Mouse (Mus musculus): ENCODE results near the gene Lrrc59. TPM values are rescaled to one million over a fixed set of nuclear protein-coding genes. Genes with fewer than 3 reads are reported as not detected.
"Not testable (repeated sequence)": the region's sequence is repeated elsewhere in the genome, so short reads cannot be mapped to it uniquely, and the experiment has no call there.

Gene Lrrc59
- polyA plus RNA-seq, 1 experiment = 108 TPM

DNA sequence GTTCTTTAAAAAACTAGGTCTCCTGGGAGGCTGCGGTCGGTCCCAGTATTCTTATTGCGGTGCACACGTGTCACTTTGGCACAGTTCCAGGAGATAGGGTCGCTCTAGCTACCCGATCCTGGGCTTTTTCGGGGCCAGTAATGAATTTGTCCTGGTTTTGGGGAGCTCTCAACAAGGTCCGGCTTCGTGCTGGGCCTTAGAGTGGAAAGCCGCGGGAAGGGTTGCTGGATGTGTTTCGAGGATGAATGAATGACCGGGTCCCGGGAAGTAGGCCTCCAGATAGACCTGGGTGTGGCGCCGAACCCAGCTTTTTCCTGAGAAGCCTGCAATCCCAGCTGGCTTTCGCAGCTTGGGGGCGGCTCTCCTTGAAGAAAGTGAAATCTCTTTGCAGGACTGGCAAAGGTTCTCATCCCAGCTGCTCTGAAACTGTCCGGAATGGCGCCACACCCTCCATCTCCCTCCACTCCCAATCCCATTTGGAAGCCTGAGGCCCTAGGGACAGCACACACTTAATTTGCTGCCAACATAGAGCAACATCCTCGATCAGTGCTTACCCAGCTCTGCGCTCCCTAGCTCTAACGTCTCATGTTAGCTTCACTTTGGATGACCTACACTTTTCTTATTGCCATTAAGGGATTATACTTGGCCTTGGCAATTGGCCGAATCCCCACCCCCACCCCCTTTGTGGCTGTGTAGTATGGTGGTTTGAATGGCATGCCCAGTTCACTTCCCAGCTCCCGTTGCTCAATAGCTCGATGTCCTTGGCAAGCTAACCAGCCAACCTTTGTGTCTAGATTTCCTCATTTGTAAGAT is 838 bp downstream of the Lrrc59 start:
- DNase-seq (ENCODE audit: low read depth) = peak; percentile 66

DNA sequence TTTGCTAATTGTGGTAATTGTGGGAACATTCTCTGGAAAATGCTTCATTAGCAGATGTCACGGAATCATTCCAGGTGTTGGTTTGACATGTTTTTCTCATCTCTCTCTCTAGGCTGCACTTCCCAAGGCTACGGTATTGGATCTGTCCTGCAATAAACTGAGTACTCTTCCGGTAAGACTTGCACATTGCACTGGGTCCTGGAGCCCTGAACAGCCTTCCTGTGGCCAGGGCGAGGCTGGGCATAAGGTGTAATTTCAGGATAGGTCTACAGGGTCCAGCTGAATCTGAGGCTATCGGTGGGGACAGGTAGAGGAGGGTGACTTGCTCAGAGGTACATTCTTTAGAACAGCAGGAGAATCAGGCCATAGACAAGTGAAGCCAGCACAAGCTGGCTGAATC is 2.4 kb downstream of the Lrrc59 start:
- DNase-seq (ENCODE audit: low read depth) = no peak

DNA sequence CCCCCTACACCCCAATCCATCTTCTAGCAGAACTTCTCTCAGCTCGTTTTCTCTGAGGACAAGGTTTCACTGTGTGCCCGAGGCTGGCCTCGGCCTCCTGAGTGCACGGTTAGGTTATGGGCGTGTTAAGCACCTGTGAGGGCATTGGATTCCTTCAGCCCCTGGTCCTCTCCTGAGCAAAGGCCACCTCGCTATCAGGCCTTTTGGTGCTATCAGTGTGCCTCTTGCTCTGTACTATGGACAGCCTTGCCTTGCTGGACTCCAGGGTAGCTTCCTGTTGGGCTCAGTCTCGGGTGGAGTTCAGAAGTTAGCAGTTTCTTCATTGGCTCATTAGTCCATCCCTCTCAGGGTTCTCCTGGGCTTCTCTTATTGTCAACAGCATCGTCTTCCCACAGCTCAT is 3.4 kb downstream of the Lrrc59 start:
- DNase-seq (ENCODE audit: low read depth) = no peak

DNA sequence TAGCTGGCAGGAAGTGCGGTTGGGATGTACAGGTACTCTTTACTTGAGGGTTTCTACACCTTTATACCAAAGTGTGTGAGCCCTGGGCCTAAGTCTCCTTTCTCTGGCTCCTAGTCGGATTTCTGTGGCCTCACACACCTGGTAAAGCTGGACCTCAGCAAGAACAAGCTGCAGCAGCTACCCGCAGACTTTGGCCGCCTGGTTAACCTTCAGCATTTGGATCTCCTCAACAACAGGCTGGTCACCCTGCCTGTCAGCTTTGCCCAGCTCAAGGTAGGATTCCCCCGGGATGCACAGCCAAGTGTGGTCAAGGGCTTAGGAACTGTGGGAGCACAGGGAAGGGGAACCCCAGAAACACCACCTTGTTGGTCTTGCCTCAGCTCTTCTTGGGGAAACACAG is 4.9 kb downstream of the Lrrc59 start:
- no peak for DNase-seq (ENCODE audit: low read depth)

DNA sequence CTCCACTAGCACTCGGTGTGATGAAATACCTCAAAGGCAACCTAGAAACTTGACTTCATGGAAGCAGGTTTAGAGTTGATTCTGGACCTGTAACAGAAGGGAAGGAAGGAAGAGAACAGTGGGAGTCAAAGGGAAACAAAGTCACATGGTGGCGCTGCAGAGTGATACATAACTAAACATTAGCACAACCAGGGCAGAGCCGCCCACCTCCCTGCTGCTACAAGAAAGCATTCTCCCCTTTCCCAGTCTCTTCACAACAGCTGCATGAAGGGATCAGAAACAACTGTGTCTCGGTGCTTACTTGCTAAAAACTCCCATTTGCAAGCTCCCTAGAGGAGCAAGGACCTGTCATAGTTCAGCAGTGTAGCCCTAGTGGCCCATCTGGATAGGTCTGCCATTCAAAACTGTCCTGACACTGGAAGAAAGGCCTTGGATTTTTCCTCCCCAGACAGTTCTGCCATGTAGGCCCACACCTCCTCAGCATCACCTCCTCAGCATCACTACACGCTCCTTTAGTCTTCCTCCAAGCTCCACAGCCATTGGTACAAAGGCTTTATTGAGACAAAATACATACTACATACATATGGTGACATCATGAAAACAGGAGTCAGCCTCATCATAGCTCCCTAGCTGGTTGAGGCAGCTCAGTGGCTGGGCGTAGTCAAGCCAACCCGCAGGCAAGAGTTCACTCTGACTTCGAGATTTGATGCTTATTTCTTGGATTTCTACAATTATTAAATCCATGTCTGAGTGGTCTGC is 15.1 kb downstream of the Lrrc59 start:
- no peak for DNase-seq (ENCODE audit: low read depth)

DNA sequence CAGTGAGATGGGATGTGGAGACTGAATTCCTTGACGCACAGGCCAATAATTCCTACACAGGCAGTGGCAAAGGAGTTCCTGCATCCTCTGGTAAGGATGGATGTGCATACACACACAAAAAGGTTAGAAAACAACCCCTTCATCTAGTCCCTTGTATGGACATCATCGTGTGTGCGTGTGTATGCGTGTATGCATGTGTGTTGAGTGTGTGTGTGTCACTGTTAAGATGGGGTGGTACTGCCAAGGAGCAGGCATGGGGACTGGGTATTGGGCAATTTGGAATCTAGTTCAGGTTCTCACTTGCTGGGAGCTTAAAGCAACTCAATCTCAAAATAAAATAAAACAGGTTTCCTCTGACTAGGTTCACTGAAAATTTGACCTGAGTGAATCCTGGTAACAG is 16.9 kb downstream of the Lrrc59 start:
- no peak for DNase-seq (ENCODE audit: low read depth)

DNA sequence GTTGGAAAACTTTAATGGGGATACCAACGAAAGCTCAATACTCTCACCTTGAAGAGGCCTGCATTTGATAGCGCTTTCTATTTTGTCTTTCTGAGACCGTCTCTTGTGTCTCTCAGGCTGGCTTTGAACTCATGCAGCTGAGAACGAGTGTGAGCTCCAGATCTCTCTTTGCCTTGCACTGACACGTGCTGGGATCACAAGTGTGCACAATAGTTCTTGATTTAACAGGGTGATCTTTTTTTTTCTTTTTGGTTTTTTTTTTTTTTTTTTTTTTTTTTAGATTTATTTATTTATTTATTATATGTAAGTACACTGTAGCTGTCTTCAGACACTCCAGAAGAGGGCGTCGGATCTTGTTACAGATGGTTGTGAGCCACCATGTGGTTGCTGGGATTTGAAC is 21.7 kb downstream of the Lrrc59 start:
- not testable (repeated sequence) for DNase-seq (ENCODE audit: low read depth)

DNA sequence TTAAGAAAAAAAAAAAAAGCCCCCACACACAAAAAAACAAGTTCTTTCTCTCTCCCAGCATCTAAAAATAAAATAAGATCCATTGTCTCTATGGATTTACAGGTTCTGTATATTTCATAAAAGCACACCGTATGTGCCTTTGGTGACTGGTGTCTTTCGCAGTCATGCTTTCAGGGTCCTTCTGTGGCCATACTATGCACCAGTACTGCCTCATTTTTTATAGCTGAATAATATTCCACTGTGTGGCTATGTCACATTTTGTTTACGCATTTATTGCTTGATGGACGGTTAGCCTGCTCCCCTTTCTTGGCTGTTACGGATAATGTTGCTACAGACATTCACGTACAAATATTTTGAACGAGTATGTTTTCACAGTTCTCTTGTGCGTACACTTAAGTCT is 23.4 kb downstream of the Lrrc59 start:
- DNase-seq (ENCODE audit: low read depth) = no peak

DNA sequence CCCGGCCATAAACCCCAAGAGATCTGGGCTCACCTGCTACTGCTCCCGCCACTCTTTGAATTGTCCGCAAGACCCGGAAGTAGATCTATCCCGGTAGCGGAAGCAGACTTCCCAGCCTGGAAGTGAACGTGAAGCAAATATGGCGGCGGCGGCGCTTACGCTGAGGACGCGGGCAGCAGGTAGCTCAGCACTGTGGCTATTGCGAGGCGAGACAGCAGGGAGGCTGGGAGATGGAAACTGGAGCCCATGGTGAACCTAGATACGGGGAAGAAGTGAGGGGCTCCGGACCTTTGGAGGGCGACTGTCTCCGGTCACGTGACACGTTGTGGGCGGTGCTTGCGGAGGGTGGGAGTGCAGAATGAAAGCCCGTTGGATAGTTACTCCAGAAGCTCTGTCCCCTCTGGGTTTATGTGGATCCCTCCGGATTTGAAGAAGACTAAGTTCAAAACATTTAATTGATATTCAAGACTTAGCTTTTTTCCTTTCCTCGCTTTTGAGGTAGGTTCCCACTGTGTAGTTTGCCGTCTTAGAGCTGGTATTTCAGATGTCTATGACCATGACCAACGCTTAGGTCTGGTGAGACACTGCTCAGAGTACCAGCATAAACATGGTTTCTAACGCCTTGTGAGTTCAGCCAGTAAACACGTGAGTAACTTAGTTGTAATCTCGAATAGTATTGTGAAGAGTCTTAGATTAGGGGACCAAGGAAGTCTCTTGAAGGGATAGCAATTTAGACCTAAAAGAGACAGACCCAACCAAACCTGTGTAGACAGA is 24.3 kb downstream of the Lrrc59 start, which contains the start of the genes Mrpl27 and Eme1:
Gene Mrpl27 (plus strand): TSS at position 105 of the 774 bp plus-strand sequence.
Gene Eme1 (minus strand): TSS at position 302 of the 774 bp plus-strand sequence.
- no peak for DNase-seq (ENCODE audit: low read depth)

DNA sequence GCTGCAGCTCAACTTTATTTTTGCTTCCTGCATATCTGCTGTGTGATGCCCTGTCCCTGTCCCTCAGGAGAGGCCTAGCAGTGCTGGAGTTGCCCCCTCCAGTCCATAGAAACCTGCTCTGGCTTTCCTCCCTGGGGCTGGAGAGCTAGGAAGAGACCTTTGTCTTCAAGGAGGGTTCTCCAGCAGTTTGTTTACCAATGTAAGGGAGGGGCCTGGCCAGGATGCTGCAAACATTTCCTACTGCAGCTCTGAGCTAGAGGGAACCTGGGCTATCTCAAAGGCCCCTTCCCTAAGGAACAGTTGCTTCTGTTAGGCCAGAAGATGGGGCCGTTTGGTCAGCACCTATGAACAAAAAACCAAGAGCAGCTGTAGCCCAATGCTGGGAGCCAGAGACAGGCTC is 31.8 kb downstream of the Lrrc59 start:
- no peak for DNase-seq (ENCODE audit: low read depth)

DNA sequence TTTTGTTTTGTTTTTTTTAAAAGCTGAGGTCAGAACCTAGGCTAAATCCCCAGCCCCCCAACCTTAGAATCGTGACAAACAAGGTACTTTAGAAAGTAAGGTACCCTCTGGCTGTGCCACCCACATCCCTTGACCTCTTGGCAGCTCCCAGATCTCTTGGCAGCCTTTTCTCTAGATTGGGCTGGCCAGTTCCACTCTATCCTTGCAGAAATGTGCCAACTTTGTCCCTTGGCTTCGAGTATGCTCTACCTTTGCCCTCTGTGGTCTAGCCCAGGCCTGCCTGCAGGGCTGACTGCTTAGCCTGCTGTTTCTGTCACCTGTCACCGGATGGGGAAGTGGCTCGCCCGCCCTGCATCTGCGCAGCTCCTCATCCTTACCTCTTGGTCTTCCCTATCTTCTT is 35.7 kb downstream of the Lrrc59 start:
- DNase-seq (ENCODE audit: low read depth) = no peak

DNA sequence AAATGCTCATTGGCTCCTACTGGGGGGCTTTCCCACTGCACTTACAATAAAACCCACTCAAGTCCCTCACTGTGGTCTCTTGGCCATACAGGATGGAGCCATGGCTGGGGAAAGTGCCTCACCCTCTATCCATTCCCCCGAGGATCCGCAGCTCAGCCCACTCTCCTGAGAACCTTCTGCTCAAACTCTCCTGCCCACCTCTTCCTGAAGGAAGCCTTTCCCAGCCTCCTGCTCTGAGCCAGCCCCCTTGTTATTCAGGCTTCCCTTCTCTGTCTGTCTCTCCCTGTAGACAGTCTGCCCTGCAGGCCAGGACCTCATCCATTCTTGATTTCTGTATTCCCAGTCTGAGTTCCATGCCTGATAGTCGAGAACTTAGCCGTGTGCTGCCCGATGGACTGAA is 45.4 kb downstream of the Lrrc59 start:
- DNase-seq (ENCODE audit: low read depth) = no peak

DNA sequence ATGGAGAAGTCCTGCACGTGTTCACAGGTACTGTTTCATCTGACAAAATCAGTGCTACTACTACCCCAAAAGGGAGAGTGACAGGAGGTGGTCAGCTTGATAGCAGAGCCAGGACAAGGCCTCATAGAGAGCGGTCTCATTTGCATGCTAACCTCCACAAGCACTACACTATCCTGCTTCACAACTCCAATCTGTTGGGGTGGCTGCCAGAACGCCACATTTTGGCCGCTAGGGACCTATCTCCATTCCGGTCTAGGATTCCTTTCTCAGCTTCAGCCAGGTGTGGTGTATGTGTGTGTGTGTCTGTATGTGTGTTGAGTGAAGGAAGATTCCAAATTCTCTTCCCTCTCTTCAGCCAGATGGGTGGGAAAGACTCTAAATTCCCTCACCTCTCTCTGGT is 45.9 kb downstream of the Lrrc59 start:
- DNase-seq (ENCODE audit: low read depth) = no peak

DNA sequence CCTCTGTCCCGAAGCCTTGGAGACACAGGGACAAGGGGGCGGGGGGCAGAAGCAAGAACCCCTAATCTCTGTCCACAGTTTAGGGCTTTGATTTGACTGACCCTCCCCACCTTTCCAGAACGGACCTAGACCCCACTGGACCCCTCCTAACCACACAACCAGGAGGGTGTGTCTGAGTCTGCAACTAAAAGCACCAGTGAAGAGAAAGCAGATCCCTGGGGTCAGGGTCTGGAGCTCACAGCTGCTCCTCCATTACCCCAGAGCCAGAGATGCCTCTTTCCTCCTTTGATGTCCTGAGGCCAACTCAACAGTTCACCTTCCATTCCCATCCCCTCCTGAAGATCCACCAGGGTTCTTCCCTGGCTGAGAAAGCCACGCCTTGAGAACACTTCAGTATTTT is 46.7 kb downstream of the Lrrc59 start:
- DNase-seq (ENCODE audit: low read depth) = no peak

DNA sequence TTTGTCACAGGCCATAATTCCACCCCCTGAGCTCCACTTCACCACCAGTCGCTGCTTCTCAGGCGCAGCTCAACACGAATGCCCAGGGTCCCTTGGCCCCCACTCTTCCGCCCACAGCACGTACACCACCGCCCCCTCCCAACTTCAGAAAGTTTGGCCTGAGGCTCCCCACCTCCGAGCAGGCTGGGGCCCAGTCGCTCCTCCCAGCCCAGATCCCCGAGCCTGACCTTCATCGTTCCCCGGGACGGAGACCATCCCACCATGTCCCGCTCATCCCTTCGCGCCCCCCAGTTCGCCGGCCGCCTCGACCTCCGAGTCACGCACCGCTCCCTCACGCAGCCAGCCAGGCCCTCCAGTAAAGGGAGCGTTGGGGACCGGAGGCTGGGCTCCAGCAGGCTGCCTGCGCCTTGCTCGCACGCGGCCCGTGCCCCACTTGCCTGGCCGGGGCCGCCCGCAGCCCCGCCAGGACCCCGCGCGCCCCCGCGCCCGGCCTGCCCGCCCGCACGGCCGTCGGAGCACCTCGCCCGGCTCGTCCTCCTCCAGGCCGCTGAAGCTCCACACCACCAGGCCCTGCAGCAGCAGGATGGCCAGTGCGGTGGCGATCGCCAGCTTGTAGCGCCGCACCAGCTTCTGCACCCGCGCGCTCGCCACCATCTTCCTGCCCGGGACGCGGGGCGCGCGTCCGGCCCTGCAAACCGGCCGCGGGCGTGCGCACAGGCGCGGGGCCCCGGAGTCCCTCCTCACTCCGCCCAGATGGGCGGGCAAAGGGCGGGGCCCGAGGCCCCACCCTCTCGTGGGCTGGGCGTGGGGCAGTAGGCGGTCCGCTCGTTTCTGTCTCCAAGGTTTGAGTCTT is 47.4 kb downstream of the Lrrc59 start, which contains the start of gene Xylt2:
Gene Xylt2 (minus strand): TSS at position 762 of the 853 bp plus-strand sequence.
- peak; percentile 20 for DNase-seq (ENCODE audit: low read depth)

DNA sequence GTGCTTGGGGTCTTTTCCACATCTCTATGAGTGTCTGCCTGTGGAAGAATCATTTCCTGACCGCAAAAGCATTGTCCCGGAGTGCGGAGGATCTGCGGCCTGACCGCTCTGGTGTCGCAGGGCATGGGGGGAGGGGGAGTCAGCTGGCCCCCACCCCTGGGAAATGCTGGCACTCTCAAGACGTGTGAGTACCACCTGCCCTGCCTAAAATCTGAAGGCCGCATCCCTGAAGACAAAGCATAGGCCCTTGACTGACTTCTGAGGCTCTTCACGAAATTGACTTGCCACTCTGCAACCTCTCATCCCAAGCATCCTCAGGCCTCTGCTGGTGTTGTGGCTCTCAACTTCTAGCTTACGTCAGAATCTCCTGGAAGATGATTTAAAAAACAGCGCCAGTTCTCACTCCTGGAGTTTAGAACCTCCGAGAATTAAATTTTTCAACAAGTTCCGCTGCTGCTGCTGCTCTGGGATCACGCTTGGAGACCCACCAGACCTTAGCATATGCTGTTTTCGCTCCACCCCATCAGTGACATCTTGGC is 48.1 kb downstream of the Lrrc59 start:
- DNase-seq (ENCODE audit: low read depth) = no peak

DNA sequence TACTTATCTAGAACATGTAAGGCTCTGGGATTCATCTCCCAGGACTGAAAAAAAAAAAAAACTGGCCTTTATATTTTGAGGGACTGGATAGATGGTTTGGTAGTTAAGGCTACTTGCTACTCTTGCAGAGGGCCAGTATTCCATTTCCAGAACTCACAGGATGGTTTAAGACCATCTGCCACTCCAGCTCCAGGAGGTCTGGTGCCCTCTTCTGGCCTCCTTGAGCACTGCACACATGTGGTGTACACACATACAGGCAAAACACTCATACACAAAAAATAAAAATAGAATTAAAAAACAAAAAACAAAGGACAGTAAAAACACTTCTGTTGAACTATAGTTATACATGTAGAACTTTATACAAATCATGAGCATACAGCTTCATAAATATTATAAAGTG is 51.1 kb downstream of the Lrrc59 start:
- DNase-seq (ENCODE audit: low read depth) = no peak

DNA sequence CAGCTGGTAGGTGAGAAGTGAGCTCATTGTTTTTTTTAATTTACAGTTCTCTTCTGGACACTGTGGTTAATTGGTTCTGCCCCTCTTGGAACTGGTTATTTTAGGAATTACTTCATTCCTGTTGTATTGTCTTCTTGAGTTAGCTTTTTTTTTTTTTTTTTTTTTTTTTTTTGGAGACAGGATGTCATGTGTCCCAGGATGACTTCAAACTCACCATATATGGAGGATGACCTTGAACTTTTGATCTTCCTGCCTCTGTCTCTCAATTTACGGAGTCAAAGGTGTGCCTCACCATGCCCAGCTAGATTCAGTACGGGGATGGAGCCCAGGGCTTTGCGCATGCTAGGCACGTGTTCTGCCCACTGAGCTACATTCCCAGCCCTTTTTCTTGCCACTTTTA is 52.1 kb downstream of the Lrrc59 start:
- no peak for DNase-seq (ENCODE audit: low read depth)

DNA sequence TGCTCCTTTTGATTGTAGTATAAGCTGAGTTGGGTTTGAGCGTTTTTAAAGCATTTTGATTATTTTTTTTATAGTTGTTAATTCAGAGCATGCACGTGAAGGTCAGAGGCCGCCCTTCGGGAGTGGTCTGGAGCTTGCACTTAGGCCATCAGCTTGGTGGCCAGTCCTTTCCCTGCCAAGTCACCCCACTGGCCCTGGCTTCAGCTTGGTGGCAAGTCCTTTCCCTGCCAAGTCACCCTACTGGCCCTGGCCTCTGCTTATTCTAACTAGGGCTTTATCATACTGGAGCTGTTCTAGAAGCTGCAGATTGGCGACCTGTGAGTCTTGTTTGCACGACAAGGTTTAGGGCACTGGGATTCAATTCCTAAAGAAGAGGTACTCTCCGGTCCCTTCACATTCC is 52.9 kb downstream of the Lrrc59 start:
- DNase-seq (ENCODE audit: low read depth) = no peak

DNA sequence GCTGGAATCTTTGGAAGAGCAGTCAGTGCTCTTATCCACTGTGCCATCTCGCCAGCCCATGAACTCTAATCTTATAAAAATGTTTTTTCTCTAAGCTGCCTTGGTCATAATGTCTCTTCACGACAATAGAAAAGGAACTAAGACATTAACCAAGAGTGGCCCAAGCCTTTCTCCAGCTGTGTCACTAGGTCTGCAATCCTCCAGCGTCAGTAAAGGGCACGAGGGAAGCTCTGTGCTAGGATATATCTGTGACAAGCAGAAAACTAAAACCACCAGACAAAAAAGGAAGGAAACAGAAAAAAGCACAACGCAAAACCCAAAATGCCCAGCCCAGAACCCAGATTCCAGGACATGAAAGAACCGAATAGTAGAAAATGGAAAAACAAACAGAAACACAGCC is 57.6 kb downstream of the Lrrc59 start:
- DNase-seq (ENCODE audit: low read depth) = no peak

DNA sequence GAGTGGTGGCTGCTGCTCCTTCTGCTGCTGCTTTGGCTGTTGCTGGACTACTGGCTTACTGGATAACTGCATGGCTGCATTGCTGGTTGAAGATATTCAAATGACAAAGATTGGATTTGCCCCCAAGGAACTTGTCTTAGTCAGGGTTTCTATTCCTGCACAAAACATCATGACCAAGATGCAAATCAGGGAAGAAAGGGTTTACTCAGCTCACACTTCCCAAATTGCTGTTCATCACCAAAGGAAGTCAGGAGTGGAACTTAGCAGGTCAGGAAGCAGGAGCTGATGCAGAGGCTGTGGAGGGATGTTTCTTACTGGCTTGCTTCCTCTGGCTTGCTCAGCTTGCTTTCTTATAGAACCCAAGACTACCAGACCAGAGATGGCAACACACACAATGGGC is 62.9 kb downstream of the Lrrc59 start:
- DNase-seq (ENCODE audit: low read depth) = not testable (repeated sequence)

Data from gonadal fat pad, adult 2 months (tissue).